Mouse (Mus musculus) embryonic fibroblast, embryonic 13.5 days (primary cell): ENCODE results near the gene Usp20. TPM values are rescaled to one million over a fixed set of nuclear protein-coding genes. Genes with fewer than 3 reads are reported as not detected.

Experiments
- H3K27ac ChIP-seq: 2 replicates; pipeline ENCODE4 v1.5.1; 2012; ENCODE audit warnings: low read length, control low read depth, inconsistent platforms; ENCODE audit not compliant: insufficient read depth
- H3K4me1 ChIP-seq: 2 replicates; pipeline ENCODE4 v1.6.1; 2011; ENCODE audit warnings: low read length; ENCODE audit not compliant: control insufficient read depth, insufficient read depth
- H3K4me3 ChIP-seq: 2 replicates; pipeline ENCODE4 v1.5.1; 2011; ENCODE audit warnings: mild to moderate bottlenecking, control low read depth, low read length; ENCODE audit not compliant: insufficient read depth
- CTCF ChIP-seq: IDR thresholded peaks from 2 replicates; pipeline ENCODE4 v1.5.1; 2011; ENCODE audit warnings: mild to moderate bottlenecking, control low read depth, low read length, moderate library complexity, borderline replicate concordance; ENCODE audit not compliant: insufficient read depth
- POLR2A ChIP-seq: IDR thresholded peaks from 2 replicates; pipeline ENCODE4 v1.6.1; 2011; ENCODE audit warnings: low read depth, mild to moderate bottlenecking, control low read depth, low read length, moderate library complexity
- polyA plus RNA-seq: library from polyadenylated mRNA; stranded (reverse); fragments of >200 nt; gene quantifications from 2 replicates; pipeline ENCODE4 v1.2.4, GENCODE M21; 2011; ENCODE audit warnings: low read depth; ENCODE audit not compliant: missing spikeins, insufficient read length

Gene Usp20
- polyA plus RNA-seq, 1 experiment = 9.9 TPM

DNA sequence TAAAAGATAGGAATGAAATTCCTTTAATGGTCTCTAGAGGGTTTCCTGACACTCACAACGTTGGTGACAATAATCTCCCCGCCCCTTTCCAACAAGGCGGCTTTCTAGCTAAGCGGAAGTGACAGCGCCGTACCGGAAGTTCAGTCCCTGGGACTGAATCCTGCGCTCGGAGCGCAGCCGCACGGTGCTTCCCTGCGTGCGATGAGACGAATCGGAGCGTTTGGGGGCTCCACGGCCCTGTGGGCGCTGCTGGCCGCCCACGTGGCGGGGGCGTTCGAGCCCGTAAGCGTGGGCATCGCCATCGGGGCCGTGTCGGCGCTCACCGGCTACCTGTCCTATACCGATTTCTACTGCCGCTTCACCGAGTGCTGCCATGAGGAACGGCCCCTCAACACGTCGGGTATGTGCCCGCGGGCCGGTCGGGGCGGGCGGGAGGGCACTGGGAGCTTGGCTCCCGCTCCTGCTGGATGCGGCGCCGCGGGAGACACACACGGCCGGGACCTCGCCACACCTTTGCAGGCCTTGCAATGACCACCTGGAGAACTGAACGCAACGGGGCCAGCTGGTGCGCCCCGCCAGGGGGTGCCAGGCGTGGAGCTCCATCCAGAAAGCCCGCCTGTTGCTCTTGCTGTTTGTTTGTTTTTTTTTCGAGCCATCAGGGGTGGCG, 29.1 kb upstream of the Usp20 start, which contains the start of gene Tor1b:
Gene Tor1b (plus strand): TSS at position 136 of the 667 bp plus-strand sequence.
- peak within 1 kb of the TSS; percentile 87 for H3K4me3 ChIP-seq
- H3K27ac ChIP-seq = peak within 1 kb of the TSS; percentile 58; the same call in 1 of the 2 replicates
- no peaks in the 10 kb centered on the region for H3K4me1 ChIP-seq
- no peak for TF ChIP-seq CTCF
- peak; percentile 99 for TF ChIP-seq POLR2A

DNA sequence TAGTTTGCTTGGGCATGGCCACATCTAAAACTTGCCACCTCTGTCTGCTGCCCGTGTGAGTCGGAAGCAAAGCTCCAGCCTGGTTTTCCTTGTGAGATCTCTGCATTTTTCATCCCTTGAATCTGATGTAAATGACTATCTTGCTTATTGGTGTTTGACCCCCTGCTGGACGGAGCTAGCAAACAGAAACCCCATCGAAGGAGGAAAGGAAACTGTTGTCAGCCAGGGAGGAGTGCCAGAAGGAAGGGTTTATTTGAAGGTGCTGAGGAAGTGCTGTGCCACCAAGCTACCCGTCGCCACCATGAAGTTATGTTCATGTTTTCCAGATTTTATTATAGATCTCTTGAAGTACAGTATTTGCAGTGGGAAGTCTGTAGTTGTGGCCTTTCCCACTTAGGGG, 27.3 kb upstream of the Usp20 start:
- Histone ChIP-seq H3K4me1 (no peaks in the 10 kb centered on the region), H3K27ac (no peak overlapping the region), H3K4me3 (peak overlapping the region; percentile 87)
- TF ChIP-seq CTCF = no peak
- no peak for TF ChIP-seq POLR2A

DNA sequence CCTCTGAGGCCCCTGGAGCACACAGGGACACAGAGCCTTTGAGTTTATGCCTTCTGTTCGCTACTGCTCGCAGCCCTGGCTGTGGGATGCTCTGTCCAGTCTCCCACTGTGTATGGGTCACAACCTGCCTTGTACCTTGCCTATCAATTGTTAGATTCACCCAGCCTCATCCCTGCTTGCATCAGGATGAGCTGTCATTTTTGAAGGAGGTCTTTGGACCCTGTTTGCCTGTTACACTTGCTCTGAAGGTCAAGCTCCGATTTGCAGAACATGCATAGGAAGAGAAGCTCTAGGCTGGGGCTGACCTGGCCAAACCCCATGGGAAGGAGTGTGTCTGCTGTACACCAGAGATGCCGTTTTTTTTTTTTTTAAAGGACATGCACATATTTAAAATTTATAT, 24.6 kb upstream of the Usp20 start:
- TF ChIP-seq POLR2A (no peak), CTCF (no peak)
- Histone ChIP-seq H3K4me3 (no peak overlapping the region), H3K4me1 (no peaks in the 10 kb centered on the region), H3K27ac (no peak overlapping the region)

DNA sequence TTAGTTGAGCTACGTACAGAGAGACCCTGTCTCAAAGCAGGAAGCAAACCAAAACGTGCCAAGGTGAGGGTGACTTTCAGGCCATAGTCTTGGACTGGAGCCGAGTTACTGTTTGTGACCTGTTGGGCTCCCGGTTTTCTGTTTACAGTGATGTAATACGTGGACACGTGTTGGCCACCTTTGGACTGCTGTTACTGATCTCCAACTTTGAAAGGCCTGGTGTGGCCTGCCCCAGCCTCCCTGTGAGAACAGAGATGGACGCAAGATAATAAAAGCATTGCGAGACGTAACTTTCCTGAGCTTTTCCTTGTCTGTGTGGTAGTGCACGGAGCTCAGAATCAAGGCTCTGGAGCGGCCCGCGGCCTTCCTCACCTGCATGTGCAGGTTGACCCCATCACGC, 23.4 kb upstream of the Usp20 start:
- H3K27ac ChIP-seq = no peak overlapping the region
- H3K4me3 ChIP-seq = no peak overlapping the region
- no peaks in the 10 kb centered on the region for H3K4me1 ChIP-seq
- TF ChIP-seq POLR2A = no peak
- TF ChIP-seq CTCF = no peak

DNA sequence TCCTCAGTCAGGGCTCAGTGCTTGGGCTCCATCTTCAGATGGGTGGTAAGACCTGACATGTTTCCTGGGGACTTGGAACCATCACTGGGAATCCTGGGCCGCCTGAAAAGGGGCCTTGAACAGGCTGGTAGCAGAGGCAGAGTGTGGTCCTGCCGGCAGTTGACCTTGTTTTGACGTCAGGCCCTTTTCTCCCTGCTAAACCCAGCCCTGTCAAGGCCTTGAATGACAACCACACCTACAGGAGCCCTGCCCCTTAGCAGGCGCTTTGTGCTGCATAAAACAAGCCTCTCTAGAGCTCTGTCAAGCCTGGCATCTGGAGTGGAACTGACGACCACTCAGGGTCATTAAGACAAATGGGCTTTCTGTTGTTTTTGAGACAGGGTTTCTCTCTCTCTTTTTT, 22.2 kb upstream of the Usp20 start:
- no peak overlapping the region for H3K27ac ChIP-seq
- H3K4me3 ChIP-seq = no peak overlapping the region
- H3K4me1 ChIP-seq = no peaks in the 10 kb centered on the region
- TF ChIP-seq POLR2A = no peak
- TF ChIP-seq CTCF = no peak

DNA sequence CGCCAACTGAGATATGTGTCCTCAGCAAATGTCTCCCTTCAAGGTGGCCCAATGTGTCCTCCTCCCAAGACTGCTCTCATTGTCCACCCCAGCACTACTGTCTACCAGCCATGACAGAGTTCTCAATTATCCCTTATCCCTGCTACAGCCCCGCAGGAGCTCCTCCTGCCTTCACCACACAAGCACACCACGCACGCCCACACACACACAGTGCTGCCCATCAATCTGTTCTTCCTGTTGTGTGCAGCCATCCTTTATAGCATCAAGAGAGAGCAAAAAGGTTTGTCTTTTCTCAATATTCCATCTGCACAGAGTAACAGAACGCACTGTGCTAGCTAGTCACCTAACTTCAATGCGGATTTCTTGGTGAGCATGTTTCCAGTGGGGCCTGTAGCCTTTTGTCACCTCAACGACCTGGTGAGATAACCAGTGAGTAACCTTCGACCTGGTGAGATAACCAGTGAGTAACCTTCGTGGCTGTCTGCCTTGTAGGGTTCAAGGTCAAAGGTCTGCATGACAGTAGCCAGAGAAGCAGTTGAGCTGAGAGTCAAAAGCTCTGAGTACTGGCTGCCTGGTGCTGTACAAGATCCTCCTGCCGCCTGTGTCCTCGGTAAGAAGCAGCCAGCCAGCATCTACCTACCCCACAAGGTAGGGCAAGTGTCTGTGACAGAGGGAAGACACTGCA, 19.4 kb upstream of the Usp20 start:
- H3K27ac ChIP-seq = no peak overlapping the region
- TF ChIP-seq CTCF (no peak), POLR2A (no peak)
- no peak overlapping the region for H3K4me3 ChIP-seq
- no peaks in the 10 kb centered on the region; the same call in 1 of the 2 replicates for H3K4me1 ChIP-seq

DNA sequence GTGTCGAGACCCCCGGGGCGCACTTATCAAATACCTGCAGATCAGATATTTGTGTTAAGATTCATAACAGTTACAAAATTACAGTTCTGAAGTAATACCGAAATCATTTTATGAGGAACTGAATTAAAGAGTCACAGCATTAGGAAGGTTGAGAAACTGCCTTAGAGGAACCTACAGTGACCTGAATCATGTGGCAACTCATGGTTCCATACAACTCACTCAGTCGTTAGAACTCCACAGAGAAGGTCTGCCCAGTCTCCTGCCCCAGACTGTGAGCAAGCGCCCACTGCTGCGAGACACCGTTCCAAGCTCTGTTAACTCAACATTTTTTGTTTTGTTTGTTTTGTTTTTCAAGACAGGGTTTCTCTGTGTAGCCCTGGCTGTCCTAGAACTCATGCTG, 16.5 kb upstream of the Usp20 start:
- Histone ChIP-seq H3K4me1 (no peaks in the 10 kb centered on the region; the same call in 1 of the 2 replicates), H3K4me3 (no peak overlapping the region), H3K27ac (no peak overlapping the region)
- no peak for TF ChIP-seq CTCF

DNA sequence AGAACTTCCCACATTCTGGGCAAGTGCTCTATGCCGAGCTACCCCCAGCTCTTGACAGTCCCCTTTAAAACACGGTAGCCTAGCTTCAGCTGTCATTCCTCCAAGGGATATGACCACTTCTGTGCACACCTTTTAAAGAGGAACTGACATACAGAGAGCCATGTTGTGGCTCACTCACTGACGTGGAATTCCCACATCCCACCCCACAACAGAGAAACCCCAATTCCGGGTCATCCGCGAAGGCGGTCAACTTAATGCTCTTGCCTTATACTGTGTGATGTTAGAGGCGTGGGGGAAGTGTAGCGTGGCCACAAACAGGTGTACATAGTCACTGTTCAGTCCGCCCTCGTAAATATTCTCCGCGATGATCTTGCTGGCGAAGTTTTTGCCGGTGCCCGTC, 15.3 kb upstream of the Usp20 start:
- Histone ChIP-seq H3K4me1 (no peaks in the 10 kb centered on the region; the same call in 1 of the 2 replicates), H3K27ac (no peak overlapping the region), H3K4me3 (peak overlapping the region; percentile 72)
- TF ChIP-seq CTCF = no peak
- no peak for TF ChIP-seq POLR2A

DNA sequence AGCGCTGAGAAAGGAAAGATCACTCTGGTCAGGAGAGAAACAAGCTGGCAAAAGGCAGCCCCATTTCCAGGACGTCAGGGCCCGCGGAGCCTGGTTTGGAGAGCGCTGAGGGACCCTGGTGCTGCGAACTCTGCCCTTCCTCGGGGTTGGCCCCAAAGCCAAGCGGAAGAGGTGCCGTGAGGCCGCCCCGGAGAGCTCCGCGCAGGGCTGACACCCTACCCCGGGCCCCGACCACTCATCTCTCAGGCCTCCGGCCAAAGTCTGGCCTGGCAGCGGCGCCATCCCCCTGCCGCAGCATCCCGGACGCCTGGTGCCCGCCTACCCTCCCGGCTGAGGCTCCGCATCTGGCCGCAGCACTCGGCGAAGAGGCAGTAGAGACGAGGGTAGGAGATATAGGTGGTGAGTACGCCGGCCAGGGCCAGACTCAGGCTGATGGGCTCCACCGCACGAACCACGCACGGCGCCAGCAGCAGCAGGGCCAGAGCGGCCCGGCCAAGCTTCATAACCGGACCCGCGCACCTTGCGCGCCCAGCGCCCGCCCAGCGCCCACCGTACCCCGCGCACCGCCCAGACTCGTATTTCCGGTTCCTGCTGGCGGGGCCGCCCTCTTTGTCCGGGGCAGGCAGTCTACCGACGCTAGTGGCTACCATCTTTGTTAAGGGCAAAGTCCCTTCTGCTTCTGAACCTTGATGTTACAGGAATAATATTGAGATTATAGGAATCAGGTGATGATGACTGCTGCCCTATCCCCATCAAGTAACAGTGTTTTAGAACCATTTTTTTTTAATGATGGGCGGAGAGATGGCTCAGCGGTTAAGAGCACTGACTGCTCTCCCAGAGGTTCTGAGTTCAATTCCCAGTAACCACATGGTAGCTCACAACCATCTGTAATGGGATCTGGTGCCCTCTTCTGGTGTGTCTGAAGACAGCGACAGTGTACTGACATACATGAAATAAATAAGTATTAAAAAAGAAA, 14.4 kb upstream of the Usp20 start, which contains the start of gene Tor1a:
Gene Tor1a (minus strand): TSS at position 582 of the 976 bp plus-strand sequence.
- Histone ChIP-seq H3K4me1 (no peaks in the 10 kb centered on the region; the same call in 1 of the 2 replicates), H3K27ac (no peak within 1 kb of the TSS), H3K4me3 (peak within 1 kb of the TSS; percentile 72)
- no peak for TF ChIP-seq CTCF
- TF ChIP-seq POLR2A = peak; percentile 84
